Mouse (Mus musculus) liver, adult 2 months (tissue): Measurements from ENCODE around the gene Psrc1. TPM values are rescaled to one million over a fixed set of nuclear protein-coding genes. Genes with fewer than 3 reads are reported as not detected.

Source experiments
- DNase-seq: peaks from one replicate; pipeline ENCODE4 v3.0.0-alpha.2; 2011; ENCODE audit warnings: low read depth, low spot score; ENCODE audit errors: extremely low read depth
- H3K27ac ChIP-seq: fragments of 200-500 bp; replicated peaks from 2 replicates; pipeline ENCODE4 v1.5.1; 2012; ENCODE audit warnings: low read depth, mild to moderate bottlenecking, control low read depth, inconsistent platforms, low read length; ENCODE audit not compliant: insufficient read depth
- H3K27me3 ChIP-seq: fragments of 200-500 bp; 2 replicates; pipeline ENCODE4 v1.6.1; 2012; ENCODE audit warnings: mild to moderate bottlenecking, moderate library complexity, low read length, inconsistent platforms; ENCODE audit not compliant: control insufficient read depth, insufficient read depth
- H3K36me3 ChIP-seq: fragments of 200-500 bp; 2 replicates; pipeline ENCODE4 v1.6.1; 2012; ENCODE audit warnings: low read length, inconsistent platforms; ENCODE audit not compliant: control insufficient read depth, insufficient read depth
- H3K4me1 ChIP-seq: fragments of 200-500 bp; 2 replicates; pipeline ENCODE4 v1.6.1; 2011; ENCODE audit warnings: low read length; ENCODE audit not compliant: control insufficient read depth, insufficient read depth
- H3K4me3 ChIP-seq: fragments of 200-500 bp; 2 replicates; pipeline ENCODE4 v1.5.1; 2011; ENCODE audit warnings: low read depth, mild to moderate bottlenecking, control low read depth, low read length, moderate library complexity; ENCODE audit not compliant: insufficient read depth
- H3K79me2 ChIP-seq: fragments of 200-500 bp; 2 replicates; pipeline ENCODE4 v1.6.1; 2012; ENCODE audit warnings: inconsistent platforms, mild to moderate bottlenecking, low read length, moderate library complexity; ENCODE audit not compliant: control insufficient read depth, insufficient read depth
- H3K9ac ChIP-seq: fragments of 200-500 bp; 2 replicates; pipeline ENCODE4 v1.6.1; 2012; ENCODE audit warnings: low read depth, mild to moderate bottlenecking, control low read depth, inconsistent platforms, low read length
- CTCF ChIP-seq: fragments of 200-500 bp; IDR thresholded peaks from 2 replicates; pipeline ENCODE4 v1.5.1; 2011; ENCODE audit warnings: low read depth, low read length, control low read depth
- POLR2A ChIP-seq: fragments of 200-500 bp; IDR thresholded peaks from 2 replicates; pipeline ENCODE4 v1.6.1; 2011; ENCODE audit warnings: low read length, control low read depth; ENCODE audit not compliant: insufficient read depth; ENCODE audit errors: extremely low read depth
- WGBS: fragments of 180-500 bp; shearing (Covaris S2); methylation state at CpG from one replicate; pipeline ENCODE4 v1.1.7; 2018; 5-methylcytosine and 5-hydroxymethylcytosine counted together
- polyA plus RNA-seq: library from polyadenylated mRNA; depleted of rRNA; stranded (reverse); fragments of >200 nt; gene quantifications from 2 replicates; pipeline ENCODE4 v1.2.3, GENCODE M21; 2012
- total RNA-seq: library from RNA; depleted of rRNA; stranded (reverse); fragments of >200 nt; gene quantifications from 2 replicates; pipeline ENCODE4 v1.2.3, GENCODE M21; 2014

Gene Psrc1
- total and polyA plus RNA-seq, 2 experiments: 0.37 TPM; not detected in 1

GRCm38 (mm10) chr3:108402528-108402920, 18.9 kb downstream of the Psrc1 start:
- Histone ChIP-seq H3K27me3 (no peaks in the 10 kb centered on the region), H3K36me3 (no peaks in the 10 kb centered on the region), H3K4me1 (no peaks in the 10 kb centered on the region), H3K9ac (no peak overlapping the region), H3K4me3 (no peak overlapping the region), H3K27ac (no peak overlapping the region), H3K79me2 (no peaks in the 10 kb centered on the region)
- DNase-seq: no peak
- TF ChIP-seq POLR2A (no peak), CTCF (no peak)
- WGBS: 90% methylated on average over 15 of the region's 15 CpGs

DNA sequence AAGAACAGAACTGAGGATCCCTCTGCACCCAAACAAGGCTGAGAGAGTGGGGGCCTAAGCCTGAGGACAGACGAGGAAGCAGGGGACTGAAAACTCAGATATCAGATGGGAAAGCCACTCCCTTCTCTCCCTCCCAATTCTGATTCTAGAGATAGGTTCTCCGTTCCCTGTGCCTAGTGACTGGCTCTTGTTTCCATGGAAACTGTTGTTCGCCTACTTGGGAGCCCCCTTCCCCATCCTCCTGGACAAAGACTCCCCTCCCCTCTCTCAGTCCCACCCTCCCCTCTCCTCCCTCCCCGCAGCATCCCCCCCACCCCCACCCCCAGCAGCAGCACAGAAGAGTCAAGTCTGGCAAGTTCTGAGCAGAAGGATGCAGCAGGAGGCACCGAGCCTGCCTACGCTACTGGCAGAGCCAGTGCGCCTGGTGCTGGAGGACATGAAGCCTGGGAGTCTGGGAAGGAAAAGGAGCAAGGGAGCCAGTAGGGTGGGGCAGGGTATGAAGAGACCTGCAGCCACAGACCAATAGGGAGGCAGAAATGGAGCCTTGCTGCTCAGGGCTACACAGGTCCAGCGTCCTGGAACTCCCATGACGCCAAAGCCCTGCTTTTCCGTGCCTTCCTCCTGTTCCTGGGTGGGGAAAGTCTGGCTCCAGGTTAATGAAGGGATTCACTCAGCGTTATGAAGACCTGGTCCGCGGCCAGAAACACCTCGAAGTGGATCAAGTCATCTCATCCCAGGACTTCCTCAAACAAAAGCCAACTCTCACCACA, 22.1 kb downstream of the Psrc1 start:
- DNase-seq: no peak
- Histone ChIP-seq H3K4me3 (no peak overlapping the region), H3K36me3 (no peaks in the 10 kb centered on the region), H3K27ac (no peak overlapping the region), H3K79me2 (no peaks in the 10 kb centered on the region), H3K27me3 (no peaks in the 10 kb centered on the region), H3K9ac (no peak overlapping the region), H3K4me1 (no peaks in the 10 kb centered on the region)
- 61% methylated on average over 14 of the region's 14 CpGs for WGBS
- no peak for TF ChIP-seq POLR2A
- no peak for TF ChIP-seq CTCF

DNA sequence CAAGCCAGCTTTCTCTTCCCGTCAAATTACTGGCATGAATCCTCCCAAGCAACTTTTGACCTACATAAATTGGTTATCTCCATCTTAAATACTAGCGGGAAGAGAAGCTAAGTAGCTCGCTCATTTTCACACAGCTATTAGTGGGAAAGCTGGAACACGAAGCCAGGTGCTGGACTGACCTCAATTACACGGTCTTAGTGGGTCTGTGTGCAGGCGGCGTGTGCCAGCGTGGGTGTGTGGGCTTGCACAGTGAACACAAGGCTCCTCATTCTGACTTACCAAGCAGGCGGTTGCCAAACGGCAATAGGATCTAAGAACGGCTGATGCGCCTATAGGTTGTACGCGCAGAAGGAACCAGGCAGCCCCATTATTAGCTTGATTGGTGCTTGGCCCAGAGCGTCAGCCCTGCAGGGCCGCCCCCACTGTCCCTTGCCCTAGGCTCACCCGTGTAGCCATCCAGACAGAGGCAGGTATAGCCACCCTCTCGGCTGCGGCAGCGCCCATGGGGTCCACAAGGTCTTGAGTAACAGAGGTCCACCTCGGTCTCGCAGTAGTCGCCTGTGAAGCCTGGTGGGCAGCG, 22.8 kb downstream of the Psrc1 start:
- no peak overlapping the region for H3K27ac ChIP-seq
- H3K4me1 ChIP-seq: no peaks in the 10 kb centered on the region
- TF ChIP-seq POLR2A: no peak
- TF ChIP-seq CTCF: no peak
- H3K4me3 ChIP-seq: no peak overlapping the region
- 91% methylated on average over 24 of the region's 24 CpGs for WGBS
- H3K36me3 ChIP-seq: no peaks in the 10 kb centered on the region
- no peak overlapping the region for H3K9ac ChIP-seq
- H3K79me2 ChIP-seq: no peaks in the 10 kb centered on the region
- H3K27me3 ChIP-seq: no peaks in the 10 kb centered on the region
- no peak for DNase-seq

DNA sequence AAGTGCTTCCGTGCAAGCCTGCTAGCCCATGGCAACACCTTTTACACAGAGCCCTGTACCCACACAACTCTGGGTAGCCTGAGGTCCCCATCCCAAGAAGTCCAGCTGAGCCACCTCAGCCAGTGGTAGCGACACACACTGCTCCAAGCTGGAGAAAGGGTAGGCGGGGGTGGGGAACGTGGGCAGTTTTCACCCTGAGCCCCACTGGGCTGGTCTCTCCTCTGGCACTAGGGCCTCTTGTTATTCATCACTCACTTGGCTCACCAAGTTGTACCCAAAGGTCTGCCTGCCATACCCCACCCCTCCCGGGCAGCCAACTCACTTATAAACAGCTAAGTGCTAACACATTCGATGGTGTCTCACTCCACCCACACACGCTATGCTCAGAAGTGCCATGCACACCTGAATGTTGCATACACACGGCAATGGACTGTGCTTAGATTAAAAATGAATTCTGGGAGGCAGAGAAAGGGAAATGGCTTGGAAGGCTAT, 24.9 kb downstream of the Psrc1 start:
- H3K27ac ChIP-seq: no peak overlapping the region
- H3K79me2 ChIP-seq: no peaks in the 10 kb centered on the region
- TF ChIP-seq CTCF (no peak), POLR2A (no peak)
- no peak overlapping the region for H3K9ac ChIP-seq
- H3K36me3 ChIP-seq: no peaks in the 10 kb centered on the region
- no peak overlapping the region for H3K4me3 ChIP-seq
- no peak for DNase-seq
- H3K27me3 ChIP-seq: no peaks in the 10 kb centered on the region
- 91% methylated on average over 8 of the region's 8 CpGs for WGBS
- H3K4me1 ChIP-seq: no peaks in the 10 kb centered on the region

GRCm38 (mm10) chr3:108409656-108410358, 26.2 kb downstream of the Psrc1 start:
- Histone ChIP-seq H3K79me2 (no peaks in the 10 kb centered on the region), H3K9ac (no peak overlapping the region), H3K4me3 (no peak overlapping the region), H3K27ac (no peak overlapping the region), H3K4me1 (no peaks in the 10 kb centered on the region), H3K36me3 (no peaks in the 10 kb centered on the region), H3K27me3 (no peaks in the 10 kb centered on the region)
- TF ChIP-seq POLR2A: no peak
- TF ChIP-seq CTCF: no peak
- WGBS: 76% methylated on average over 8 of the region's 8 CpGs
- no peak for DNase-seq

GRCm38 (mm10) chr3:108410359-108410714, 26.7 kb downstream of the Psrc1 start:
- DNase-seq: no peak
- H3K9ac ChIP-seq: no peak overlapping the region

More at GRCm38 (mm10) chr3:108410359-108410714, 26.7 kb downstream of the Psrc1 start:
- Histone ChIP-seq H3K4me1 (no peaks in the 10 kb centered on the region), H3K27ac (no peak overlapping the region), H3K27me3 (peaks cover 2% of the 10 kb centered on the region; the same call in 1 of the 2 replicates), H3K79me2 (no peaks in the 10 kb centered on the region), H3K36me3 (no peaks in the 10 kb centered on the region), H3K4me3 (no peak overlapping the region)
- 55% methylated on average over 5 of the region's 5 CpGs for WGBS
- TF ChIP-seq CTCF (no peak), POLR2A (no peak)
